Mouse (Mus musculus) heart, adult 2 months (tissue): ENCODE results near the gene Ttc19.

Source experiments
- CTCF ChIP-seq: fragments of 200-600 bp; IDR thresholded peaks from 2 replicates; pipeline ENCODE4 v1.8.1; 2022; ENCODE audit warnings: antibody characterized with exemption, mild to moderate bottlenecking, moderate library complexity
- EP300 ChIP-seq: fragments of 200-500 bp; IDR thresholded peaks from 2 replicates; pipeline ENCODE4 v1.6.1; 2011; ENCODE audit warnings: low read depth, low read length, control low read depth; ENCODE audit not compliant: insufficient read depth
- POLR2A ChIP-seq: fragments of 200-500 bp; IDR thresholded peaks from 2 replicates; pipeline ENCODE4 v1.6.1; 2011; ENCODE audit warnings: mild to moderate bottlenecking, low read depth, low read length, control low read depth; ENCODE audit not compliant: insufficient read depth

DNA sequence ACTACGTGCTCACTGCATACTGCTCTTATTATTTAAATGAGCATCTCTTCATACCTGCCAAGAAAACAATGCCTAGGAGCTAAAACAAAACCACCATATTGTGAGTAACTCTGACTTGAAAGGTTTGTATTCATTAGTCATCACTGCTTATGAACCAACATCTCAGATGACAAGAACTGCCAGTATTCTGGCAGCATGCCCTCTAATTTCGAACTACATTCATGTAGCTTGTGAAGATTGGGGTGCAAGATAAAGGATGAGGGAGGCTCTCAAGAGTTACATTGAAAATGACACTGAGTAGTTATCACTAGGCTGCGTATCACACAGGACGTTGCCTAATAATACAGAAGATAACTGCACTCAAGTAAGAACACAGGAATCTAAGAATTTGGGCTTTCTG, 51.0 kb downstream of the Ttc19 start:
- TF ChIP-seq CTCF (no peak), EP300 (no peak), POLR2A (no peak)
